Mouse (Mus musculus): ENCODE data around the gene Aes. TPM values are rescaled to one million over a fixed set of nuclear protein-coding genes. Genes with fewer than 3 reads are reported as not detected.

The Aes gene
- polyA plus RNA-seq, 1 experiment: 551 TPM

GRCm38 (mm10) chr10:81553807-81554755 is 5.2 kb upstream of the Aes start:
- no peak overlapping the region for H3K4me3 ChIP-seq (ENCODE audit: insufficient read depth, low read length)
- H3K27ac ChIP-seq (ENCODE audit: insufficient read depth, low read depth, low read length): no peak overlapping the region
- H3K4me1 ChIP-seq (ENCODE audit: control insufficient read depth, insufficient read depth, low read length): no peaks in the 10 kb centered on the region; the same call in 1 of the 2 replicates
- TF ChIP-seq POLR2A (IDR thresholded peaks at IDR 0.05; ENCODE audit: borderline replicate concordance, low read depth, low read length) (no peak), CTCF (IDR thresholded peaks at IDR 0.05; ENCODE audit: low read depth, low read length) (no peak)

DNA sequence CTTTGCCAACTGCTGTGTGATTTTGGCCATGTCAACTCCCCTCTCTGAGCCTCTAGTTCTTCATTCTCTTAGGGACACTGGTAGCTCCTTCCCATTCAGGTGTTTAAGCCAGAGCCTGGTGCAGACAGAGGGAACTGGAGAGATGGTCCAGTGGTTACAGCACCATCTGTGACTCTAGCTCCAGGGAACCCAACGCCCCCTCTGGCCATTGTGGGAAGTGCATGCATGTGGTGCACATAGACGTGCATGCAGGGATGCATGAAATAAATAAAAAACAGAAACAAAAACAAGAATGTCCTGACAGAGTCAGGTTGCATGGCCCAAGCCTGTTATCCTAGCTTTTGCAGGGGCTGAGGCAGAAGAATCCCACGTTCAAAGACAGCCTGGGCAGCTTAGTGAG is 3.0 kb upstream of the Aes start:
- Histone ChIP-seq H3K4me3 (ENCODE audit: insufficient read depth, low read length) (no peak overlapping the region), H3K27ac (ENCODE audit: insufficient read depth, low read depth, low read length) (no peak overlapping the region), H3K4me1 (ENCODE audit: control insufficient read depth, insufficient read depth, low read length) (peaks cover 2% of the 10 kb centered on the region)
- TF ChIP-seq CTCF (IDR thresholded peaks at IDR 0.05; ENCODE audit: low read depth, low read length): 0 out of 2 replicates have a peak, but pooled peaks have one; percentile 26
- TF ChIP-seq POLR2A (IDR thresholded peaks at IDR 0.05; ENCODE audit: borderline replicate concordance, low read depth, low read length): no peak

DNA sequence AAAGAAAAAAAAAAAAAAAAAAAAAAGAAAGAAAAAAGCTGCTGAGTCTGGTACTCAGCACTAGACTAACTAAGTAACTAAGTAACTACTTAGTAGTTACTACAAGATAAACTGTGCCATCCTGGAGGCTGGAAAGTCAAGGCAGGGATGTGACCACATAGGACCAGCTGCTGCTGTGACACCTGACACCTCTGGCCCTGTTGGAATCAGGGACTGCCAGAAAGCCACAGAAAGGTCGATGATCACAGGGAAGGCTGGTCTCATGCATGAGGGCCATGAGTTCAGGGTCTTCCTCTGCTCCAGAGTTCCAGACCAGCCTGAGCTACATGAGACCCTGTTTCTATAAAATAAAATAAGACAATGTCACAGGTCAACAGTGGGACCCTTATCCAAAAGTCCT is 1.8 kb upstream of the Aes start:
- TF ChIP-seq CTCF (IDR thresholded peaks at IDR 0.05; ENCODE audit: low read depth, low read length) (no peak), POLR2A (IDR thresholded peaks at IDR 0.05; ENCODE audit: borderline replicate concordance, low read depth, low read length) (no peak)
- H3K27ac ChIP-seq (ENCODE audit: insufficient read depth, low read depth, low read length): no peak overlapping the region
- H3K4me1 ChIP-seq (ENCODE audit: control insufficient read depth, insufficient read depth, low read length): peaks cover 9% of the 10 kb centered on the region
- no peak overlapping the region for H3K4me3 ChIP-seq (ENCODE audit: insufficient read depth, low read length)

DNA sequence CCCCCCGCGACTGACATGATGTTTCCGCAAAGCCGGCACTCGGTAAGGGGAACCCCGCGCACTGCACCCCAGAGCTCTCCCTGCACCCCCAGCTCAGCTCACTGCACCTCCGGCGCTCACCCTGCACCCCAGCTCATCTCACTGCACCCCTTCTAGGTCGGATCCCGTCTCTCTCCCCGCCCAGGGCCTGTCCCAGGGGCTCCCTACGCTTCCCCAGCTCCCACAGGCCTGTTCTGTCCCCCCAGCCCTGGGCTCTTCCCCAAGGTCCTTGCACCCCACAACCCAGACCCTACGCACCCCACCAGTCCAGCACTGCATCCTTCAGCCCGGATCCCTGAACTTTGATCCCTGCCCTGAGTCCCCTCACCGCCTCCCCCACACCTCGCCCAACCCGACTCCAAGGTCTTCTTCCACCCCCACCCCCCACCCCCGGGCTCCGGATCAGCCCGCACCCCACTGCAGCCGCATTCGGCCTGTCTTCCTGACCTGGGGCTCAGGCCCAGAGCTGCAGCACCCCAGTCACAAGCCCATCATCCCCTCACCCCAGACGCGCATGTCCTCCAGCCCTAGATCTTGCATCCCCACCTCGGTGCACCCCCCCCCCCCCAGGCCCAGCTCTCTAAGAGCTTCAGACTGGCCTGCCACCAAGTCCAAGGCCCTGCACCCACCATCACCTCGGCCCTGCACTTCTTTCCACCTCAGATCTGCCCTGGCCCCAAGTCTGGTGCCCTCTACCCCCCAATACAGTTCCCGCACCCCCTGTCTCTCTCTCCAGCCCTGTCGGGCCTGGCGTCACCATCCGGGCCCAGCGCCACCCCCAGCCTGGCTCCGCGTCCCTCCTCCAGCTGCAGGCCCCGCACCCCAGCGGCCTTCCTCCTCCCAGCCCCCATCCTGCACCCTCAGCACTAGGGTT is 595 bp downstream of the Aes start:
- H3K27ac ChIP-seq (ENCODE audit: insufficient read depth, low read depth, low read length): peak overlapping the region; percentile 73
- TF ChIP-seq POLR2A (IDR thresholded peaks at IDR 0.05; ENCODE audit: borderline replicate concordance, low read depth, low read length) (no peak), CTCF (IDR thresholded peaks at IDR 0.05; ENCODE audit: low read depth, low read length) (no peak)
- peak overlapping the region; percentile 87 for H3K4me3 ChIP-seq (ENCODE audit: insufficient read depth, low read length)
- H3K4me1 ChIP-seq (ENCODE audit: control insufficient read depth, insufficient read depth, low read length): peaks cover 11% of the 10 kb centered on the region

GRCm38 (mm10) chr10:81560719-81561459 is 1.6 kb downstream of the Aes start:
- peak overlapping the region; percentile 73; the same call in 1 of the 2 replicates for H3K27ac ChIP-seq (ENCODE audit: insufficient read depth, low read depth, low read length)
- peaks cover 11% of the 10 kb centered on the region for H3K4me1 ChIP-seq (ENCODE audit: control insufficient read depth, insufficient read depth, low read length)
- TF ChIP-seq CTCF (IDR thresholded peaks at IDR 0.05; ENCODE audit: low read depth, low read length): no peak
- TF ChIP-seq POLR2A (IDR thresholded peaks at IDR 0.05; ENCODE audit: borderline replicate concordance, low read depth, low read length): no peak
- peak overlapping the region; percentile 87 for H3K4me3 ChIP-seq (ENCODE audit: insufficient read depth, low read length)

- no peak for TF ChIP-seq CTCF (IDR thresholded peaks at IDR 0.05; ENCODE audit: low read depth, low read length)
- no peak for TF ChIP-seq POLR2A (IDR thresholded peaks at IDR 0.05; ENCODE audit: borderline replicate concordance, low read depth, low read length)
- peaks cover 11% of the 10 kb centered on the region for H3K4me1 ChIP-seq (ENCODE audit: control insufficient read depth, insufficient read depth, low read length)
- no peak overlapping the region for H3K27ac ChIP-seq (ENCODE audit: insufficient read depth, low read depth, low read length)
- no peak overlapping the region for H3K4me3 ChIP-seq (ENCODE audit: insufficient read depth, low read length)
Measured at GRCm38 (mm10) chr10:81562411-81562810, 3.1 kb downstream of the Aes start.

- Histone ChIP-seq H3K4me1 (ENCODE audit: control insufficient read depth, insufficient read depth, low read length) (peaks cover 11% of the 10 kb centered on the region), H3K4me3 (ENCODE audit: insufficient read depth, low read length) (no peak overlapping the region), H3K27ac (ENCODE audit: insufficient read depth, low read depth, low read length) (no peak overlapping the region)
- TF ChIP-seq CTCF (IDR thresholded peaks at IDR 0.05; ENCODE audit: low read depth, low read length) (no peak), POLR2A (IDR thresholded peaks at IDR 0.05; ENCODE audit: borderline replicate concordance, low read depth, low read length) (no peak)
Measured at GRCm38 (mm10) chr10:81563481-81563880, 4.2 kb downstream of the Aes start.

DNA sequence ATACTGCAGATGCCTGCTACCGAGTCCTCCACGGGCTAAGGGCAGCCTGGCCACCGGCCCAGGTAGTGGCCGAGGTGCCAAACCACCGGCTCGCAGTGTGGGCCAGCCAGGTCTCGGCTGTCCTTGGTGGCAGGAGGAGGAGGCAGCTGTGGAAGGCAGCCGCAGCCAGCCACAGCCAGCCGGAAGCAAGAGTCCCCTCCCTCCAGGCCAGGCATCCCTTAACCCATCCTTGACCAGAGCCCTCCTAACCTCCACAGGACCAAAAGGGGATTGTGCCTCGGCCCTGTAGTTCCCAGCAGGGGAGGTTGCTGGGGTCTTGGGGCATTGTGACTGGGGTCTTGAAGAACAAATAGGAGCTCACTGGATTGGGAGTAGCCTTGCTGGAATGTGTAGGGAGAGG is 4.9 kb downstream of the Aes start:
- Histone ChIP-seq H3K4me3 (ENCODE audit: insufficient read depth, low read length) (no peak overlapping the region), H3K4me1 (ENCODE audit: control insufficient read depth, insufficient read depth, low read length) (peaks cover 11% of the 10 kb centered on the region)

GRCm38 (mm10) chr10:81564734-81565133 is 5.4 kb downstream of the Aes start:
- H3K4me3 ChIP-seq (ENCODE audit: insufficient read depth, low read length): no peak overlapping the region
- TF ChIP-seq POLR2A (IDR thresholded peaks at IDR 0.05; ENCODE audit: borderline replicate concordance, low read depth, low read length) (no peak), CTCF (IDR thresholded peaks at IDR 0.05; ENCODE audit: low read depth, low read length) (peak; percentile 60)
- no peak overlapping the region for H3K27ac ChIP-seq (ENCODE audit: insufficient read depth, low read depth, low read length)
- H3K4me1 ChIP-seq (ENCODE audit: control insufficient read depth, insufficient read depth, low read length): peaks cover 11% of the 10 kb centered on the region

More for the DNA sequence above, 4.9 kb downstream of the Aes start:
- H3K27ac ChIP-seq (ENCODE audit: insufficient read depth, low read depth, low read length): no peak overlapping the region
- TF ChIP-seq CTCF (IDR thresholded peaks at IDR 0.05; ENCODE audit: low read depth, low read length) (no peak), POLR2A (IDR thresholded peaks at IDR 0.05; ENCODE audit: borderline replicate concordance, low read depth, low read length) (no peak)

Data from bone marrow macrophage, adult 2 months (primary cell).